ENCODE assay signal across 11 mouse cellular contexts in the genomic region with DNA sequence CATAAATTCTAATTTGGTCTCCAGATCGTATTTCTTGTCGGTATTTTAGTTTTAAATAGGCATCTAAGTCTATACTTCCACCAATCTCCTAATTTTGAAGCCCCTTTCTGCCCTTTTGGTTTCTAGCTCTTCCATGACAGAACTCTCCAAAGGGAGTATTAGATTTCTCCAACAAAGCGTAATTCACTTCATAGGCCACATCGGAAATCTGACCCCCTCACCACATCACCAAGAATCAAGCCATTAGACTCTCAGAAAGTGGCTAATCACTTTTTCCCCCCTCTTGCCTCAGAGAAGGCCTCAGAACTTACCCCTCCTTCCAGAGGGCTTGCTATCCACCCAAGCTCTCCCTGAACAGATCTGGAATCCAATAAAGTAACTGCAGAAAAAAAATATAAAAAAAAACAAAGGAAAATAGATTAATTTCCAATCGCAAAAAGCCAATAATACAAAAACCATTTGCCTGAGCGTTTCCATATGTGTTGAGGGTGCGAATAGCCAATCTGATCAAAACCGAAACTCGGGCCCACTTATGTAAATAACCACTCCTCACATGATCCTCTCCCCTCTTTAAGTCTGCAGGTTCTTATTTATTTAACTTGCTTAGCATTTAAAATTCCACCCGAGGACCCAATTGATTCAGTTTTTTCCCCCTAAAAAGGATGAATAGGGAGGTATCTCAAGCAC. TPM values are rescaled to one million over a fixed set of nuclear protein-coding genes. Genes with fewer than 3 reads are reported as not detected.
DNase-seq lines count a peak whose midpoint lies in the region; ATAC-seq lines count a peak whose summit lies in the region.
"Had no signal": no experiment of that assay in that cellular context is flagged by ENCODE, and none has a peak within 500 bp of the region (broad histone marks: within the 10 kb centered on the region; RNA-seq: fewer than 3 reads in every experiment).

No protein-coding gene starts in this region.

- peak overlapping the region; percentile 72; the same call in 1 of the 2 replicates for H3K4me3 ChIP-seq in heart, embryonic 10.5 days
- H3K4me3 ChIP-seq in neural tube, embryonic 11.5 days (ENCODE audit: low read depth, low read length), result peak overlapping the region; percentile 46
- peak overlapping the region; percentile 65 for H3K4me3 ChIP-seq in limb, embryonic 15.5 days

- peaks cover 6% of the 10 kb centered on the region for H3K27me3 ChIP-seq in heart, embryonic 10.5 days (ENCODE audit: insufficient read depth, poor library complexity, severe bottlenecking)
- no peaks in the 10 kb centered on the region for H3K27me3 ChIP-seq in neural tube, embryonic 11.5 days (ENCODE audit: control insufficient read depth, insufficient read depth, low read length)
- no peaks in the 10 kb centered on the region for H3K27me3 ChIP-seq in limb, embryonic 15.5 days

- no peak overlapping the region for H3K27ac ChIP-seq in heart, embryonic 10.5 days
- H3K27ac ChIP-seq in neural tube, embryonic 11.5 days (ENCODE audit: low read depth, low read length), result peak overlapping the region; percentile 79; the same call in 1 of the 2 replicates
- no peak overlapping the region for H3K27ac ChIP-seq in limb, embryonic 15.5 days
- H3K27ac ChIP-seq: liver, embryonic 14.5 days had no signal

- 57% methylated on average over 10 of the region's 10 CpGs for WGBS in heart, embryonic 10.5 days
- 26% methylated on average over 10 of the region's 10 CpGs for WGBS in neural tube, embryonic 11.5 days
- WGBS in limb, embryonic 15.5 days, result 45% methylated on average over 10 of the region's 10 CpGs

- intact Hi-C loops in heart, postnatal 14 days (cut with DNase I), result loop anchor here (5.0 to 10.0 kb wide), 5 partner anchors 149 to 1697 kb away; no protein-coding TSS in a partner anchor
- intact Hi-C loops in left cerebral cortex, postnatal 36 days (cut with DNase I), result loop anchor here (5.0 to 10.0 kb wide), 3 partner anchors 99 to 327 kb away; no protein-coding TSS in a partner anchor

- DNase-seq in heart, embryonic 10.5 days (ENCODE audit: low spot score), result no peak
- no peak for DNase-seq in heart, postnatal 14 days
- no peak for DNase-seq in neural tube, embryonic 11.5 days (ENCODE audit: low spot score)
- DNase-seq in neural tube, embryonic 10.5 days (ENCODE audit: extremely low spot score, low spot score), result no peak
- DNase-seq in gastrocnemius, adult 8-10 months (ENCODE audit: low spot score in 2 of 2), result no peak
- no peak for DNase-seq in spleen, adult 12 weeks (ENCODE audit: low spot score)
- no peak for DNase-seq in left cerebral cortex, postnatal 36 days (ENCODE audit: low spot score in 2 of 2)
- DNase-seq: cerebellum, adult 11-12 months; thymus, adult 18-20 months had no signal

- H3K9me3 ChIP-seq in heart, embryonic 10.5 days, result no peaks in the 10 kb centered on the region
- H3K9me3 ChIP-seq in neural tube, embryonic 11.5 days (ENCODE audit: control insufficient read depth, low read length), result no peaks in the 10 kb centered on the region
- no peaks in the 10 kb centered on the region for H3K9me3 ChIP-seq in limb, embryonic 15.5 days

- peaks cover 24% of the 10 kb centered on the region; the same call in 1 of the 2 replicates for H3K4me1 ChIP-seq in heart, embryonic 10.5 days
- H3K4me1 ChIP-seq in neural tube, embryonic 11.5 days (ENCODE audit: control insufficient read depth, insufficient read depth, low read length), result peaks cover 13% of the 10 kb centered on the region
- peaks cover 37% of the 10 kb centered on the region for H3K4me1 ChIP-seq in limb, embryonic 15.5 days

- no peak for ATAC-seq in neural tube, embryonic 11.5 days (ENCODE audit: insufficient read depth, low FRiP score, low TSS enrichment)
- ATAC-seq in limb, embryonic 15.5 days (ENCODE audit: insufficient number of reproducible peaks, low FRiP score, low TSS enrichment, low read depth), result no peak

- peak overlapping the region; percentile 96 for H3K4me2 ChIP-seq in neural tube, embryonic 11.5 days (ENCODE audit: low read depth)
- H3K4me2 ChIP-seq in limb, embryonic 15.5 days, result peak overlapping the region; percentile 94

- H3K9ac ChIP-seq in neural tube, embryonic 11.5 days (ENCODE audit: low read length), result no peak overlapping the region; the same call in 1 of the 2 replicates
- no peak overlapping the region for H3K9ac ChIP-seq in limb, embryonic 15.5 days
- H3K9ac ChIP-seq: liver, embryonic 14.5 days had no signal

- H3K36me3 ChIP-seq in heart, embryonic 10.5 days, result peaks cover 13% of the 10 kb centered on the region
- peaks cover 2% of the 10 kb centered on the region; the same call in 1 of the 2 replicates for H3K36me3 ChIP-seq in neural tube, embryonic 11.5 days (ENCODE audit: control insufficient read depth, insufficient read depth, low read length)
- H3K36me3 ChIP-seq in limb, embryonic 15.5 days, result peaks cover 11% of the 10 kb centered on the region; the same call in 1 of the 2 replicates

RNA-seq across cellular contexts. Expression of gene Epha4, which starts 3.4 kb away (rescaled TPM):
- 6.1 and 11.5 TPM in 2 replicates for polyA plus RNA-seq in heart, embryonic 10.5 days (2016; fragmentation: Nextera tagmentation; extraction: Ambion mirVana)
- 10 to 100 TPM; 15.2 to 18.1 TPM for total RNA-seq in heart, postnatal 14 days (2021)
- polyA plus RNA-seq in neural tube, embryonic 11.5 days (2014; fragmentation: Nextera tagmentation; extraction: Ambion mirVana), result 23.1 and 26.6 TPM in 2 replicates
- 32.3 and 39.0 TPM in 2 replicates for polyA plus RNA-seq in limb, embryonic 15.5 days (2015; fragmentation: Nextera tagmentation; extraction: Ambion mirVana)
- total RNA-seq in gastrocnemius, adult 8-10 months (2022), result 1 to 10 TPM; 1.1 to 1.4 (median 1.2) TPM
- total RNA-seq in left cerebral cortex, postnatal 36 days (2021), result 100 to 1,000 TPM; 173 to 182 TPM

Comparison
In these comparisons a context has a peak if more than half of its experiments do, and no peak if none do; other contexts are left out.
1. RNA of gene Epha4, which starts 3.4 kb away (total RNA-seq): 173 to 182 TPM in left cerebral cortex, postnatal 36 days; 15.2 to 18.1 TPM in heart, postnatal 14 days and 1.1 to 1.4 TPM in gastrocnemius, adult 8-10 months; every median in the first group is over 4 times any median in the second.
2. Peak in every context shown above with its lines, with median percentiles within 50 percentile points of each other: H3K4me3 ChIP-seq.